Mouse (Mus musculus): ENCODE results near the gene Npr1.

DNA sequence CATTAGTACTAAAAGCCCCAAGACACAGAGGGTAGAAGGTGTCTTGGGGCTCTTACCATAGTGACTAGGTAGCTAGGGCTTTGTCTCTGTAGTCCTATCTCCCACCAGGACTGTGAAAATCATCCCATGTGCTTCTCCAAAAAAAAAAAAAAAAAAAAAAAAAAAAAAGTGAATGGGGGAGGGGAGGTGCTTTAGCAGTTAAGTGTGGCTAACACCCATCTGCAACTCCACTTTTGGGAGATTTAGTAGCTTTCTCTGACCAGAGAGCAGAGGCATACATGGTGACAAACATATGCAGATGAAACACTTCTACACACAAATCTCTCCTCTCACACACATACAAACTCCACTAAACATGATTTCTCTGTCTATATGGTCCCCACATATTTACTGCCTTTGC, 31.9 kb upstream of the Npr1 start:
- TF ChIP-seq CTCF (IDR thresholded peaks at IDR 0.05; ENCODE audit: control insufficient read depth, insufficient read depth, insufficient replicate concordance, low read depth, low read length) (no peak), POLR2A (IDR thresholded peaks at IDR 0.05; ENCODE audit: control insufficient read depth, low read depth, low read length) (no peak)

Measured in testis, adult 2 months (tissue).